Mouse (Mus musculus) urinary bladder, postnatal 10 days (tissue): Measurements from ENCODE around the gene Hist1h2bf.
"Not testable (repeated sequence)": the region's sequence is repeated elsewhere in the genome, so short reads cannot be mapped to it uniquely, and the experiment has no call there.

Source experiments
- DNase-seq: peaks from one replicate; pipeline ENCODE4 v3.0.0; 2022; ENCODE audit warnings: low spot score

Hist1h2bf gene

DNA sequence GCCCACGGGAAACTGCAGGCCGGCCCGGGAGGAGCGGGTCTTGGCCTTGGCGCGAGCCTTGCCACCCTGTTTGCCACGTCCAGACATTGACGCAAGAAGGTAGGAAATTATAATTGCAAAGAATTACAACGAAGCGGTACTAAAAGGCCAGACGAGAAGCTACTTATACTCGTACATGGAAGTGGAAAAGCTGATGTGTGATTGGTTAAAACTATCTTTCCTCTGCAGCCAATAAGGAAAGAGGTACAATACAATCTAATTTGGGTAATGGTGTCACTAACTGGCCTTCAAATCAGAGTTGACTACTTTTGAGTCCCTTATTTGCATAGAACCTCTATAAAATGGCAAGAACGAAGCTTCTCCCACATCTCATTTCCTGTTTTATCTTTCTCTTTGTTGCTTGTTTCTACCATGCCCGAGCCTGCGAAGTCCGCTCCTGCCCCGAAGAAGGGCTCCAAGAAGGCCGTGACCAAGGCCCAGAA is 2.9 kb downstream of the Hist1h2bf start, which contains the start of the genes Hist1h2ae and Hist1h2bg:
Gene Hist1h2ae, minus strand, starts transcription at position 199 of the 482 bp plus-strand sequence.
Gene Hist1h2bg, plus strand, starts transcription at position 375 of the 482 bp plus-strand sequence.
- DNase-seq: no peak

DNA sequence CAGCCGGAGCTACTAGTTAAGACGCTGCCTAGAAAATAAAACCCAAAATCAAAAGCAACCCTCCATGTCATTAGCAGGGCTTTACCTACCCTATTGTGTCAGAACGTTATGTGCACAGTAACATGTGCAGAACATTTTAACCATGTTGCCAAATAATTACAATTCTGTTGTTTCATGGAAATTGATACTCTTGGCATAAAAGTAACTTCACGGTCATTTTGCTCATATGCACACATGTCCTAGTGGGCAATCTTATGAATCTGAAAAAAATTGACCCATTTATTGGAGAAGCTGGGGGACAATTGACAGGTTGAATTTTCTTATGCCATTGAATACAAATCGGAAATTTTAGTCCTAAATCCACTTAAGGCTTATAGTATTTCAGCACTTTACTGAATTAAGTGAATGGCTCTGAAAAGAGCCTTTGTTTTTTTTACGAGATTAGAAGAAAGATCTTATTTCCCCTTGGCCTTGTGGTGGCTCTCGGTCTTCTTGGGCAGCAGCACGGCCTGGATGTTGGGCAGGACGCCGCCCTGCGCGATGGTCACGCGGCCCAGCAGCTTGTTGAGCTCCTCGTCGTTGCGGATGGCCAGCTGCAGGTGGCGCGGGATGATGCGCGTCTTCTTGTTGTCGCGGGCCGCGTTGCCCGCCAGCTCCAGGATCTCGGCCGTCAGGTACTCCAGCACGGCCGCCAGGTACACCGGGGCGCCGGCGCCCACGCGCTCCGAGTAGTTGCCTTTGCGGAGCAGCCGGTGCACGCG is 3.6 kb downstream of the Hist1h2bf start:
- not testable (repeated sequence) for DNase-seq

DNA sequence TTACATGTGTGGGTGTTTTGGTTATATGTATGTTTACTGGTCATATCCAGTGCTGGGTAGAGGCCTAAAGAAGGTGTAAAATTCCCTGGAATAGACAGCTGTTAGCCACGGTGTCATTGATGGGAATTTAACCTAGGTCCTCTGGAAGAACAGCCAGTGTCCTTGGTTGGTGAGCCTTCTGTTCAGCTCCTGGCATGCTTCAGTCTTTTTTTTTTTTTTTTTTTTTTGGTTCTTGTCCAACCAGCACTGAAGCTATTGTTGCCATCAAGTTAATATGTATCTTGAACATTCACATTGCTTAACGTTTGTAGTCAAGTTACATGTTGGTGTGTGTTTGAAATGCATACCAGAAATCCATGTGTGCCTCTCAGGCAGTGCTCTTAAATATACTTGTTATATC is 9.5 kb downstream of the Hist1h2bf start:
- no peak for DNase-seq

DNA sequence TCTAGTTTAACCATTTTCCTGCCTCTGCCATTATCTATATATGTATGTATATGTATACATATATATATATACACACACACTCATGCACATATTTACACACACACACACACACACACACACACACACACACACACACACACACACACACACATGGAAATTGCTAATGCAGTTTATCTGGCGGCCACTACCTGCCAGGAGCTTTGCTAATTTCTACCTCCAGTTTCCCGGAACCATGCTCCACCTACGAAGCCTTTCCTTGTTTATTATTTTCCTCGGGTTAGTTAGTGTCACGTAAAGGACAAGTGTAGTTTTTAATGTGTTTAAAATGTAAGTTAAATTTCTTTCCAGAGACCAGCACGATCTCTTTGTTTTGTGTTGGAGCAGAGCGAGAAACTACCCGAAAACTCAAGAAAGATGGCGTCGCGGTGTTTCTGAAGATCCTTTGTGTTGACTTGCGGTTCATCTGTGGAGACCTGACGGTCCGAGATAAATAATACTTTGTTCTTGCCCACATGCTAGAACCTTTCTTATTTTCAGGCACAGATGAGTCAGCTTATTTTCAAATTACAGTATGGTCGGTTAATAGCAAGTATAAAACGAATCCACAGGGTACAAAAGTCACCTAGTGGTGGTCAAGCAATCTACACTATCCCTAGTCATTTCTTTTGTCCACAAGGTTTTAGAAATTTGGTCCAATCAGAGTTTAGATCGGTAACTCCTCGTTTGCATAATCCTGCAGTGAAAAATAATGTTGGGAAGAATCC is 11.1 kb downstream of the Hist1h2bf start:
- DNase-seq: no peak

DNA sequence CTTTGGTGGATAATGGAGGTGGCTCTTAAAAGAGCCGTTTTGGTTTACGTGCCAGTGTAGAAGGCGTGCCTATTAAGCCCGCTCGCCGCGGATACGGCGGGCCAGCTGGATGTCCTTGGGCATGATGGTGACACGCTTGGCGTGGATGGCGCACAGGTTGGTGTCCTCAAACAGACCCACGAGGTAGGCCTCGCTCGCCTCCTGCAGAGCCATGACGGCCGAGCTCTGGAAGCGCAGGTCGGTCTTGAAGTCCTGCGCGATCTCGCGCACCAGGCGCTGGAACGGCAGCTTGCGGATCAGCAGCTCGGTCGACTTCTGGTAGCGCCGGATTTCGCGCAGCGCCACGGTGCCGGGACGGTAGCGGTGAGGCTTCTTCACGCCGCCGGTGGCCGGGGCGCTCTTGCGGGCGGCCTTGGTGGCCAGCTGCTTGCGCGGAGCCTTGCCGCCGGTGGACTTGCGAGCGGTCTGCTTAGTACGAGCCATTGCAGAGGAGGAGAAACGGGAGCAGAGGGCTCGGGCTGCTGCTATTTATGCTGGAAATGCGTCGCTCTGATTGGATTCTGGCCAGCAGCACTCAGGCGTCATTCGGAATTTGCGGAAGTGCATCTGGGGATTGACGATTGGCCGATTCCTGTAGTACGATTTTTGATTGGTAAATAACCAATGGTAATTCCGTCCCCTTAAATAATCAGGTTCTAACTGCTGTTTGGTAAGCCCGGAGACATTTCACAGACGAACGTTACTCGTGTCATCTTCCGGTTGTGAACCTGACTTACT is 11.9 kb downstream of the Hist1h2bf start, which contains the start of gene Hist1h3e:
Gene Hist1h3e, minus strand, starts transcription at position 487 of the 777 bp plus-strand sequence.
- DNase-seq: peak; percentile 64

DNA sequence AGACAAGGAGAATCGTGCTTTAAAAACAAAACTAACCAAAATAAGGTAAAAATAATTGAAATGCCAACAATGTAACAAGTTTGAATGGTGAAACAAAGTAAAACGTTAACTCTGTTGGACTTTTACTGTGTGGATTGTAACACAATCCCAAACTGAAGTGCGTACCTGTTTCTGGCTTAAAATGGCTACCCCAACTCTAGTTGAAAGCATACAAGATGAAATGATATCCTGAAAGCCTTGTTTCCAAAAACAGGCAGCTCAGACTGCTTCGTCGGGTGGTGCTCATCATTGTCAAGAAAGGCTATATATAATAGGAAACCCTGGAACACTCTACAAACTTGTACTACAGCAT is 12.5 kb downstream of the Hist1h2bf start:
- not testable (repeated sequence) for DNase-seq

DNA sequence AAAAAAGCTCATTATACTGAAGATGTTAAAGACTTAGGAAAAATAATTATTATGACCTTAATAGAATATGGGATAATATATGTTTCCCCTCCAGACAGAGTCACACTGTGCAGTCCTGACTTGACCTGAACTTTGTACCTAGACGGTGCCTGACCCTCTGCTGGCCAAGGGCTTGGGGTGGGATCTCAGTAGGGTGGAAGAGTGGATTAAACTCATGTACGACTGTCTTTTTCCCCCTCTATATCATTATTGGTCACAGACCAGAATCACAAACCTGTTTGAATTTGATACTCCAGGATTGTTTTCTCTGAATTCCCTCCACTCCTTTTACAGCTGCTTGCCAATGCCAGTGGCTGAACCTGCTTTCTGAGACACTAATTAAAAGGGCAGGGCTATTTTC is 13.3 kb downstream of the Hist1h2bf start:
- DNase-seq: not testable (repeated sequence)

DNA sequence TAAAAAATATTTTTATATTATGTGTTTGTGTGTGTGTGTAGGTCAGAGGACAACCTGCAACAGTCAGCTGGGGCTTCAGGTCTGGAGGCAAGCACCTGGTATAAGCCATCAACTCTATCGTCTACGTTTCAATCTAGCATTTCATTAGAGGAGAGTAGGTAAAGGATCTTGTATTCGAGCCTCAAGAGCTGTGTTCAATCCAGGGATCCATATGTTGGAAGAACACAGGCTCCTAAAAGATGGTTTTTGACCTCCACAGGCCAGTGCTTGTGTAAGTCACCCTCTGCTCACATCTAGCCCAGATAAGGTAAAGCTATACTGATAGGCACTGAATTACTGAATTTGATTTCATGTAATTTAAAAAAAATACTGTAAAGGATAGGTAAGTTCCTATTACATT is 17.1 kb downstream of the Hist1h2bf start:
- DNase-seq: no peak

DNA sequence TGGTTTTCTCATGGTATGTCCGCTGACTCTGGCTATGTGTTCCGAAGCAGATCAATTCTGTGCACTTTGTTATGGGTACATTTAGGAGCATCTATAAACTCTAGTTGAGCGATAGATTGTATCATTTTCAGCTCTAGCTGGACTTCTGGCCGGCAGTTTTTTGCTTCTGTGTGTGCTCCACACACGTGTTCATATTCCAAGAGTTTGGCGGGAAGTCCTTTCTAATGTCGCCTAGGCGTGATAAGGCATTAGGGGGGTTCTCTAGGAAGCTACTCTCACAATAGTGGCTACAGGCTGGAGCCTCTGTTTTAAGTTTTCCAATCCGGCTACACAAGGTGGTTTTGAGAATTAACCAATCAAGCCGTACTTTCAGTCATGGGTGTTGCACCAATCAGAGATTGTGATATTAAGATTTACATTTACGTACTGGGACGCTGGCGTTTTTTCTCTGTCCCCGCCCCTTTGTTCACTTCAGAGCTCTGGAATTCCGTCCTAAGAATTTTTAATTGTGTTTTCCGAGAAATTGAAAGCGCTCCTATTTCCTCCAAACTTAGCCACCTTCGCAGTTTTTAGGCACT is 18.1 kb downstream of the Hist1h2bf start:
- DNase-seq: no peak

DNA sequence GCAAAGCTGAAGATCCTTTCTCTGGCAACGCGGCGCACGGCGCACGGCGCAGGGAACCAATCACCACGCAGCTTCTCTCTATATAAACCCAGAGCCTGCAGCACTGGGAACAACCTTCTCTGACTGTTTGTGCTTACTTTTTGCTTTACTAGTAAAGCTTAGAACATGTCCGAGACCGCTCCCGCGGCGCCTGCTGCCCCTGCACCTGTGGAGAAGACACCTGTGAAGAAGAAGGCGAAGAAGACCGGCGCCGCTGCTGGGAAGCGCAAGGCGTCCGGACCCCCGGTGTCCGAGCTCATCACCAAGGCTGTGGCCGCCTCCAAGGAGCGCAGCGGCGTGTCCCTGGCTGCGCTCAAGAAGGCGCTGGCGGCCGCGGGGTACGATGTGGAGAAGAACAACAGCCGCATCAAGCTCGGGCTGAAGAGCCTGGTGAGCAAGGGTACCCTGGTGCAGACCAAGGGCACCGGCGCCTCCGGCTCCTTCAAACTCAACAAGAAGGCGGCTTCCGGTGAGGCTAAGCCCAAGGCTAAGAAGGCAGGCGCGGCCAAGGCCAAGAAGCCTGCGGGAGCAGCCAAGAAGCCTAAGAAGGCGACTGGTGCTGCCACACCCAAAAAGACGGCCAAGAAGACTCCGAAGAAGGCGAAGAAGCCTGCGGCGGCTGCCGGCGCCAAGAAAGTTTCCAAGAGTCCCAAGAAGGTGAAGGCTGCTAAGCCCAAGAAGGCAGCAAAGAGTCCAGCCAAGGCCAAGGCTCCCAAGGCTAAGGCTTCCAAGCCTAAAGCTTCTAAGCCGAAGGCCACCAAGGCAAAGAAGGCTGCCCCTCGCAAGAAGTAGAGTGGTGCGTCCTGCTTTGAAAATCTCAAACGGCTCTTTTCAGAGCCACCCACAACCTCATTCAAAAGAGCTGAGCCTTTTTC is 18.8 kb downstream of the Hist1h2bf start:
- DNase-seq: no peak

DNA sequence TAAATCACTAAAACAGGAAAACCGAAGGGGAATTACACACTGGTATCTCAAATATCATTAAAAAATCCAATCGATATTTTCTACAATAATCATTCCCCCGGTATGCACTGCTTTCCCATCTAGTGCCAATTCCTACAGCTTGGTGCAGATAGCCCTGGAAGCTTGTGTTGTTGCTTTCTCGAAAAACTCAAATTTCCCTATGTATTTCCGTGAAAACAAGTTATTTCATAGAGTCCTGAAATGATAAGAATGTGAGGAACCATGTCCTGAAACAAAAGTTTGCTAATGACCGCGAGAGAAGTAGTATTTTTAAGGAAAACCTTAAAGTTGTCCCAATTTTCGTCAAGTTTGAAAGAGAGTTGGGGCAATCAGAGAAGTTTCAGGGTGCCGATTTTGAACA is 19.6 kb downstream of the Hist1h2bf start:
- DNase-seq: no peak

DNA sequence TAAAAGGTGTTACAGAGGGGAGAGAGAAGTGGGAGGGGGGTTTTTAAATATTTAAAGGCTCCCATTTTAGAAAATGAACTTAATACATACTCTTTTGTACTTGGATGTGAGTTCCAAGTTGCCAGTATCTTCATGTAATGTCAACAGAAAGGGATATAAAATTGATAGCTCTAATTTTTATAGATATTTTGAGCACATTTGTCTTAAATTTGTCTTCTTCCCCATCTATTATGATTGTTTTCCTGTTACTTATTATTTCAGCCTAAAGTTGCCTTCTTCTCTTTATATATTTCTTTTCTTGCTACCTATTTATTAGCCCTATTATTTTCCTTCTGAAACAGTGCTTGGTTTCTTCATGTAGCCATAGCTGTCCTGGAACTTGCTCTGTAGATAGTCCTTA is 21.0 kb downstream of the Hist1h2bf start, which contains the start of gene Hist1h1d:
Gene Hist1h1d, plus strand, starts transcription at position 301 of the 400 bp plus-strand sequence.
- no peak for DNase-seq

DNA sequence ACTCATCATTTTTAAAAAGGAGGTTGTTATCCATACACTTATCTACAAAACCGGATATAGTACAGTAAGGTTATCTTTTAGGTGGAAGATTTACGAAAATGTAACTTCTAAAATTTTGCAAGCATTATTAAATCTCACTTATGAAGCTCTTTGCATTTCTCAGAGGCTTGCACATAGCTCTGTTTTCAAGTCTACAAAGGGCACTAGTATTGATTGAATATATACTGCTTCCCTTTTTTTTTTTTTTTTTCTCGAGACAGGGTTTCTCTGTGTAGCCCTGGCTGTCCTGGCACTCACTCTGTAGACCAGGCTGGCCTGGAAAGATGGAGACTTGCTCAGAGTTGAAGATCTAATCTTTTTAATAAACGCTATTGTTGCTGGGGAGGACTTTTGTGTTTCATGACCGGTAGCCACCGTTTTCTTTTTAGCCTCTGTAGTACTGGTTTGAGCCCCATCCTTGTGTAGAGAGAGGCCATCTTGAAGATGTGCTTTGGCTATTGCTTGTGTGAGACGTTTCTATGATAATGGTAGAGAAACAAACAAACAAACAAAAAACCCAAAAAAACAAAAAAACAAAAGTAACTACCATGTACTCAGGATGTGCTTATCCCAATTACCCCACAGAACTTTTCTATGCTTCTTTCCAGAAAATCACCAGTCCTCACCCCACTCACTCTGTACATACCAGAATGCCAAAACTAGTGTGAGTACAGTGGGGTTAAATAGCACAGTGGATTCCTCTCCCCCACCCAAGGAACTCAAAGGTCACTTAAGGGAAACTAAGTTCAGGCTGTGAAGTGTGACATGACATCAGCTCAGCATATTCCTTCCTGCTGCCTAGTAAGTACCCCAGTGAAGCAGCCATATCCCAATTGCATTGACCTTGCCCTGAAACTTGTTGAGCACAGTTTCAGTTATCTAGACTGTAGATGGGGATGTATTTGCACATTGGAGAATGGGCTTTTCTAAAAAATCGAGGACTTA is 21.8 kb downstream of the Hist1h2bf start:
- no peak for DNase-seq

DNA sequence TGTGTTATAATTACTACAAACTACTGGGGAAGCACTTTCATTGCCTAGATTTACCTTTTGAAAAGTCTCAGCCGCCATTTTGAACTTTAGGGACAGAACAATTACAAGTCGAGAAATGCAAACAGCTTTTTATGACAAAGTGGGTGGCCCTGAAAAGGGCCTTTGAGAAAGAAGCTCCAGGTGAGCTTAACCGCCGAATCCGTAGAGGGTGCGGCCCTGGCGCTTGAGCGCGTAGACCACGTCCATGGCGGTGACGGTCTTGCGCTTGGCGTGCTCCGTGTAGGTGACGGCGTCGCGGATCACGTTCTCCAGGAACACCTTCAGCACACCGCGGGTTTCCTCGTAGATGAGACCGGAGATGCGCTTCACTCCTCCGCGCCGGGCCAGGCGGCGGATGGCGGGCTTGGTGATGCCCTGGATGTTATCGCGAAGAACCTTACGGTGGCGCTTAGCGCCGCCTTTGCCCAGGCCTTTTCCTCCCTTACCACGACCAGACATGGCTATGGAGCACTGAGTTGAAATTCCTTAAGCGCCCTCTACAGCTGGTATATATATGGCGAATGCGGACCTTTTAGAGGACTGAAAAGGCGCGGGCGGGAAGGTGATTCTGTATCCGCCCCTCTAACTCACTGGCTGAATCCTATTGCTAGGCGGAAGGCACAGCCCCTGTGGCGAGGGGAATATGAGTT is 22.7 kb downstream of the Hist1h2bf start, which contains the start of gene Hist1h4f:
Gene Hist1h4f, minus strand, starts transcription at position 503 of the 689 bp plus-strand sequence.
- not testable (repeated sequence) for DNase-seq

DNA sequence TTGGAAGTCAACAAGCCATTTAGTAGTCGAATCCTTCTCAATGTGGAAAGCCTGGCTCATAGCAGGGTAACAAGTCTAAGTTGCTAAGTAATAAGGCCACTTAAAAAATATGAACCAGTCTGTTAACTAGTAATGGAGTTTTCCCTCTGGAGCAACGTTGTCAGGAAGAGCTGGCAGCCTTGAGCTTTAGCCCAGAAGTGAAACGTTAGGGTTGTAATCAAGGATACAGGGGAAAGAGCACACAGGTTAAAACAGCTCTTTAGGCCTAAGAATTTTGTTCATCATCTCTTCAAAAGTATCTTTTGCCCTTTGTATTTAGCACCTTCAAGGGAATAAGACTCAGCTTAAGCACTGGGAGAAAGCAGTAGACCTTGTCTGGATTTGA is 23.2 kb downstream of the Hist1h2bf start:
- no peak for DNase-seq

DNA sequence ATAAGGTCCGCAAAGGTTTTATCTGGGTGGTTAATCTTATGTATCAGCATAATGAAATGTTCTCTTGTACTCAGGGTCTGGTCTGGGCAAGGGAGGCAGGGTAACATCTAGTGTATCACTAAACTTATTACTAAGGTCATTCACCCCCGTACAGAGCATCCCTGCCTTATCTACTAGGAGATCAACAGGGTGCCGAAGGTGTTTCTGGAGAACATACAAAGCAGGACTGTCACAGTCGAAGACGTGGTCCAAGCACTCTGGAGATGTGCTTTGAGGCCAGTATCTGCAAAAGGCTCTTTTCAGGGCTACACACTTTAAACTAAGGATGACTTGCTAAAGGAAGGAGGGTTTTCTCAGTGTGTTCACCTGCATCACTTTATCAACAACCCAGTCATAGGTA is 27.3 kb downstream of the Hist1h2bf start:
- no peak for DNase-seq

DNA sequence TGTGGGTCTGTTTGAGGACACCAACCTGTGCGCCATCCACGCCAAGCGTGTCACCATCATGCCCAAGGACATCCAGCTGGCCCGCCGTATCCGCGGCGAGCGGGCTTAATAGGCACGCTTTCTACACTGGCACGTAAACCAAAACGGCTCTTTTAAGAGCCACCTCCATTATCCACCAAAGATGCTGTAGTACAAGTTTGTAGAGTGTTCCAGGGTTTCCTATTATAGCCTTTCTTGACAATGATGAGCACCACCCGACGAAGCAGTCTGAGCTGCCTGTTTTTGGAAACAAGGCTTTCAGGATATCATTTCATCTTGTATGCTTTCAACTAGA is 29.2 kb downstream of the Hist1h2bf start:
- DNase-seq: not testable (repeated sequence)

DNA sequence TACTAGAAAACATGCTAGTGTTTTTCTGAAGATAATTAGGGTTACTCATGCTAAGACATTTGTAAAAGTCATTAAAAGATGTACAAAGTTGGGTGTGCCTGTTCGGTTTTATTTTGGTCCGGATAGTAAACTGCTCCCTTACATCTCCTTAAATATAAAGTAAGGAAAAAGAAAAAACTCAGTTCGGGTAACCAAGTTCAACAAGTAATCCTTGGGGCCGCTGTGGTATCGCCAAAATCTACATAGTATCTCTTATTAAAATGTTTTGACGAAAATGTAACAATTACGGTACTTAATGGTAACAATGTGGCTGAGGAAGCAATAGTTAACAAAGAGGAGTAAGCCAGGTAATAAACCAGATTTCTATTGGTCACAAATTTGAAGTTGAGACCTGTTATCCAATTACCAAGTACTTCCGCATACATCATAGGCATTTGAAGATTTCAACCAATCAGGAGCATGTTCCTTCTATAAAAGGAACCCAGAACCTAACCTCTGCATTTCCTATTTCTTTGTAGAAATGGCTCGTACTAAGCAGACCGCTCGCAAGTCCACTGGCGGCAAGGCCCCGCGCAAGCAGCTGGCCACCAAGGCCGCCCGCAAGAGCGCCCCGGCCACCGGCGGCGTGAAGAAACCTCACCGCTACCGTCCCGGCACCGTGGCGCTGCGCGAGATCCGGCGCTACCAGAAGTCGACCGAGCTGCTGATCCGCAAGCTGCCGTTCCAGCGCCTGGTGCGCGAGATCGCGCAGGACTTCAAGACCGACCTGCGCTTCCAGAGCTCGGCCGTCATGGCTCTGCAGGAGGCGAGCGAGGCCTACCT is 29.8 kb downstream of the Hist1h2bf start, which contains the start of gene Hist1h3f:
Gene Hist1h3f, plus strand, starts transcription at position 88 of the 822 bp plus-strand sequence.
- DNase-seq: no peak
